Mouse (Mus musculus): Measurements from ENCODE around the gene Lrrc19. TPM values are rescaled to one million over a fixed set of nuclear protein-coding genes. Genes with fewer than 3 reads are reported as not detected.

Gene Lrrc19
- total and polyA plus RNA-seq, 2 experiments from 2014 or later: 0.19 TPM; not detected in 1

- Histone ChIP-seq H3K4me3 (ENCODE audit: low read depth, low read length) (no peak overlapping the region), H3K4me2 (ENCODE audit: low read depth) (no peak overlapping the region), H3K27ac (ENCODE audit: low read depth, low read length) (no peak overlapping the region), H3K27me3 (ENCODE audit: insufficient read depth, low read length) (no peaks in the 10 kb centered on the region), H3K9me3 (ENCODE audit: low read length) (no peaks in the 10 kb centered on the region), H3K4me1 (ENCODE audit: insufficient read depth) (no peaks in the 10 kb centered on the region), H3K36me3 (ENCODE audit: insufficient read depth) (no peaks in the 10 kb centered on the region), H3K9ac (no peak overlapping the region)
- WGBS: 77% methylated on average over 4 of the region's 4 CpGs
- DNase-seq (no peak), ATAC-seq (no peak)
- TF ChIP-seq CTCF (IDR thresholded peaks at IDR 0.05; ENCODE audit: low read depth): no peak
Measured at GRCm38 (mm10) chr4:94591765-94592381, 58.1 kb downstream of the Lrrc19 start.

MicroRNA genes within 50 kb of the gene (microRNA counts, 519-probe panel; counts per million panel counts)
- microRNA mmu-miR-872: 4,563 counts per million, percentile 61 among the panel's probes with 10 or more counts

Small RNAs within 50 kb of the gene (microRNA-seq; reads per million reads assigned to microRNA genes)
- gene Mir872: 2,384 to 3,854 reads per million in 2 experiments

Other genes starting within 250 kb of the Lrrc19 start
- not detected in 2 replicates for gene Gm10306, start 93.6 kb downstream of the Lrrc19 start, total RNA-seq (2014; rRNA removed)
- 0.34 TPM in 1 of 2 replicates, not detected in the other for gene Gm10306, start 93.6 kb downstream of the Lrrc19 start, polyA plus RNA-seq (2015; fragmentation: Nextera tagmentation; extraction: Ambion mirVana)
- gene Caap1, start 93.3 kb downstream of the Lrrc19 start, total RNA-seq (2014; rRNA removed): 12.3 and 13.1 TPM in 2 replicates
- 10.7 and 11.4 TPM in 2 replicates for gene Caap1, start 93.3 kb downstream of the Lrrc19 start, polyA plus RNA-seq (2015; fragmentation: Nextera tagmentation; extraction: Ambion mirVana)
- gene Plaa, start 46.9 kb downstream of the Lrrc19 start, total RNA-seq (2014; rRNA removed): 81.4 and 111 TPM in 2 replicates
- 63.3 and 74.3 TPM in 2 replicates for gene Plaa, start 46.9 kb downstream of the Lrrc19 start, polyA plus RNA-seq (2015; fragmentation: Nextera tagmentation; extraction: Ambion mirVana)
- gene Ift74, start 35.7 kb downstream of the Lrrc19 start, total RNA-seq (2014; rRNA removed): 15.1 and 31.2 TPM in 2 replicates
- gene Ift74, start 35.7 kb downstream of the Lrrc19 start, polyA plus RNA-seq (2015; fragmentation: Nextera tagmentation; extraction: Ambion mirVana): 28.1 and 33.4 TPM in 2 replicates
- 7.1 and 10.4 TPM in 2 replicates for gene Tek, start 89.1 kb upstream of the Lrrc19 start, total RNA-seq (2014; rRNA removed)
- 6.1 and 6.8 TPM in 2 replicates for gene Tek, start 89.1 kb upstream of the Lrrc19 start, polyA plus RNA-seq (2015; fragmentation: Nextera tagmentation; extraction: Ambion mirVana)